Mouse (Mus musculus): ENCODE measurements around the gene Gm10382.

Gm10382 gene

GRCm38 (mm10) chr5:125389131-125389578 lies at the start of gene Gm10382:
Gene Gm10382 (plus strand): TSS chr5:125389322.
- peak; percentile 77 for DNase-seq (ENCODE audit: low spot score in 2 of 2)

- DNase-seq (ENCODE audit: low spot score in 2 of 2): peak in 1 of 2 experiments; percentile 42
These were observed 49.1 kb upstream of the Gm10382 start for GRCm38 (mm10) chr5:125339851-125340531.

- DNase-seq (ENCODE audit: low spot score in 2 of 2): peak; percentile 73 to 89
These were observed 48.4 kb upstream of the Gm10382 start, which contains the start of gene Scarb1 for GRCm38 (mm10) chr5:125340547-125341262. Gene Scarb1 (minus strand): TSS chr5:125341094.

- no peak for DNase-seq (ENCODE audit: low spot score in 2 of 2)
These were observed 47.5 kb upstream of the Gm10382 start for GRCm38 (mm10) chr5:125341459-125342090.

GRCm38 (mm10) chr5:125344296-125344695 lies 44.8 kb upstream of the Gm10382 start:
- DNase-seq (ENCODE audit: low spot score in 2 of 2): no peak

- no peak for DNase-seq (ENCODE audit: low spot score in 2 of 2)
These were observed 41.1 kb upstream of the Gm10382 start for GRCm38 (mm10) chr5:125348067-125348466.

GRCm38 (mm10) chr5:125348487-125348886 lies 40.6 kb upstream of the Gm10382 start:
- DNase-seq (ENCODE audit: low spot score in 2 of 2): no peak

GRCm38 (mm10) chr5:125349391-125349790 lies 39.7 kb upstream of the Gm10382 start:
- DNase-seq (ENCODE audit: low spot score in 2 of 2): no peak

- no peak for DNase-seq (ENCODE audit: low spot score in 2 of 2)
These were observed 38.1 kb upstream of the Gm10382 start for GRCm38 (mm10) chr5:125351057-125351456.

- no peak for DNase-seq (ENCODE audit: low spot score in 2 of 2)
These were observed 37.2 kb upstream of the Gm10382 start for GRCm38 (mm10) chr5:125351939-125352338.

GRCm38 (mm10) chr5:125352781-125353294 lies 36.3 kb upstream of the Gm10382 start:
- DNase-seq (ENCODE audit: low spot score in 2 of 2): no peak

- DNase-seq (ENCODE audit: low spot score in 2 of 2): no peak
These were observed 34.1 kb upstream of the Gm10382 start for GRCm38 (mm10) chr5:125354885-125355492.

GRCm38 (mm10) chr5:125355650-125356049 lies 33.5 kb upstream of the Gm10382 start:
- DNase-seq (ENCODE audit: low spot score in 2 of 2): no peak

- DNase-seq (ENCODE audit: low spot score in 2 of 2): no peak
These were observed 31.4 kb upstream of the Gm10382 start for GRCm38 (mm10) chr5:125357543-125358269.

- no peak for DNase-seq (ENCODE audit: low spot score in 2 of 2)
These were observed 30.9 kb upstream of the Gm10382 start for GRCm38 (mm10) chr5:125358270-125358608.

- DNase-seq (ENCODE audit: low spot score in 2 of 2): no peak
These were observed 28.6 kb upstream of the Gm10382 start for GRCm38 (mm10) chr5:125360566-125360965.

GRCm38 (mm10) chr5:125360981-125361510 lies 28.1 kb upstream of the Gm10382 start:
- DNase-seq (ENCODE audit: low spot score in 2 of 2): no peak

GRCm38 (mm10) chr5:125363894-125364293 lies 25.2 kb upstream of the Gm10382 start:
- peak; percentile 44 to 46 for DNase-seq (ENCODE audit: low spot score in 2 of 2)

GRCm38 (mm10) chr5:125364851-125365429 lies 24.2 kb upstream of the Gm10382 start:
- no peak for DNase-seq (ENCODE audit: low spot score in 2 of 2)

- no peak for DNase-seq (ENCODE audit: low spot score in 2 of 2)
These were observed 21.0 kb upstream of the Gm10382 start for GRCm38 (mm10) chr5:125368156-125368555.

- DNase-seq (ENCODE audit: low spot score in 2 of 2): peak in 1 of 2 experiments; percentile 59
These were observed 20.6 kb upstream of the Gm10382 start for GRCm38 (mm10) chr5:125368568-125368967.
